Mouse (Mus musculus): ENCODE results near the gene Sdc4. TPM values are rescaled to one million over a fixed set of nuclear protein-coding genes. Genes with fewer than 3 reads are reported as not detected.

Sdc4 gene
- total and polyA plus RNA-seq, 3 experiments, result not detected

GRCm38 (mm10) chr2:164414581-164414980 is 29.1 kb downstream of the Sdc4 start:
- H3K4me3 ChIP-seq (ENCODE audit: control insufficient read depth in 1 of 2, insufficient read depth in 1 of 2, low read depth in 2 of 2, low read length in 2 of 2), result no peak overlapping the region
- H3K9ac ChIP-seq (ENCODE audit: control insufficient read depth, low read depth, low read length, poor library complexity, severe bottlenecking), result no peak overlapping the region
- H3K27me3 ChIP-seq (ENCODE audit: control insufficient read depth in 1 of 2, insufficient read depth in 2 of 2, low read length in 2 of 2), result no peaks in the 10 kb centered on the region; a peak in 1 of 4 replicates
- no peaks in the 10 kb centered on the region for H3K79me2 ChIP-seq (ENCODE audit: control insufficient read depth, insufficient read depth, low read length, poor library complexity)
- no peak for DNase-seq (ENCODE audit: low read depth, low spot score)
- no peak for TF ChIP-seq SMC3 (IDR thresholded peaks at IDR 0.05; ENCODE audit: low read depth, low read length)
- no peak for TF ChIP-seq RCOR1 (IDR thresholded peaks at IDR 0.05; ENCODE audit: low read depth, low read length)
- no peak for TF ChIP-seq NRF1 (IDR thresholded peaks at IDR 0.05; ENCODE audit: insufficient read depth, low read depth, low read length, poor library complexity, severe bottlenecking)
- no peak for TF ChIP-seq POLR2A (IDR thresholded peaks at IDR 0.05; ENCODE audit: control insufficient read depth in 1 of 2, insufficient read depth in 1 of 2, low read depth in 1 of 2, low read length in 2 of 2, poor library complexity in 1 of 2)
- no peak for TF ChIP-seq ZC3H11A (IDR thresholded peaks at IDR 0.05; ENCODE audit: low read depth, low read length)
- TF ChIP-seq POLR2AphosphoS5 (IDR thresholded peaks at IDR 0.05; ENCODE audit: borderline replicate concordance, low read depth, low read length), result no peak
- TF ChIP-seq TAL1 (IDR thresholded peaks at IDR 0.05; ENCODE audit: low read length), result no peak
- no peak for TF ChIP-seq KAT2A (conservative IDR thresholded peaks at IDR 0.05; ENCODE audit: low read depth, low read length)
- no peak for TF ChIP-seq JUND (IDR thresholded peaks at IDR 0.05; ENCODE audit: low read depth, low read length)
- TF ChIP-seq SIN3A (IDR thresholded peaks at IDR 0.05; ENCODE audit: low read length), result no peak
- TF ChIP-seq NELFE (IDR thresholded peaks at IDR 0.05; ENCODE audit: low read depth, low read length), result no peak
- no peak for TF ChIP-seq MYB (IDR thresholded peaks at IDR 0.05; ENCODE audit: low read depth, low read length)
- TF ChIP-seq CHD1 (IDR thresholded peaks at IDR 0.05; ENCODE audit: low read depth, low read length), result no peak
- no peak for TF ChIP-seq E2F4 (IDR thresholded peaks at IDR 0.05; ENCODE audit: borderline replicate concordance, low read depth, low read length)
- no peak for TF ChIP-seq MXI1 (IDR thresholded peaks at IDR 0.05; ENCODE audit: low read depth, low read length)
- TF ChIP-seq ZNF384 (IDR thresholded peaks at IDR 0.05; ENCODE audit: low read depth, low read length), result no peak
- H3K27ac ChIP-seq (ENCODE audit: control insufficient read depth, low read depth, low read length), result no peak overlapping the region
- no peaks in the 10 kb centered on the region for H3K4me1 ChIP-seq (ENCODE audit: control insufficient read depth in 1 of 2, insufficient read depth in 2 of 2, low read length in 2 of 2)
- no peaks in the 10 kb centered on the region for H3K9me3 ChIP-seq (replicated peaks; ENCODE audit: insufficient read depth, low read length)
- no peaks in the 10 kb centered on the region for H3K36me3 ChIP-seq (ENCODE audit: control insufficient read depth in 1 of 2, insufficient read depth in 2 of 2, low read length in 2 of 2)

- no peak overlapping the region for H3K27ac ChIP-seq (ENCODE audit: control insufficient read depth, low read depth, low read length)
- no peak for DNase-seq (ENCODE audit: low read depth, low spot score)
- no peak overlapping the region for H3K4me3 ChIP-seq (ENCODE audit: control insufficient read depth in 1 of 2, insufficient read depth in 1 of 2, low read depth in 2 of 2, low read length in 2 of 2)
- H3K9ac ChIP-seq (ENCODE audit: control insufficient read depth, low read depth, low read length, poor library complexity, severe bottlenecking), result no peak overlapping the region
- no peak for TF ChIP-seq NRF1 (IDR thresholded peaks at IDR 0.05; ENCODE audit: insufficient read depth, low read depth, low read length, poor library complexity, severe bottlenecking)
- no peak for TF ChIP-seq MAFK (IDR thresholded peaks at IDR 0.05; ENCODE audit: borderline replicate concordance, low read depth, low read length)
- no peak for TF ChIP-seq HCFC1 (IDR thresholded peaks at IDR 0.05; ENCODE audit: low read depth, low read length)
- TF ChIP-seq EP300 (IDR thresholded peaks at IDR 0.05; ENCODE audit: low read depth in 1 of 2, low read length in 2 of 2), result no peak
- no peak for TF ChIP-seq ZNF384 (IDR thresholded peaks at IDR 0.05; ENCODE audit: low read depth, low read length)
- TF ChIP-seq TBP (IDR thresholded peaks at IDR 0.05; ENCODE audit: low read depth, low read length), result no peak
- no peak for TF ChIP-seq MXI1 (IDR thresholded peaks at IDR 0.05; ENCODE audit: low read depth, low read length)
- no peak for TF ChIP-seq MYC (IDR thresholded peaks at IDR 0.05; ENCODE audit: low read depth, low read length)
- TF ChIP-seq ZMIZ1 (IDR thresholded peaks at IDR 0.05; ENCODE audit: low read depth, low read length), result no peak
- no peak for TF ChIP-seq MAZ (IDR thresholded peaks at IDR 0.05; ENCODE audit: low read depth, low read length)
- no peak for TF ChIP-seq SMC3 (IDR thresholded peaks at IDR 0.05; ENCODE audit: low read depth, low read length)
- TF ChIP-seq TAL1 (IDR thresholded peaks at IDR 0.05; ENCODE audit: low read length), result no peak
- TF ChIP-seq BHLHE40 (IDR thresholded peaks at IDR 0.05; ENCODE audit: borderline replicate concordance, low read depth, low read length), result no peak
- TF ChIP-seq GABPA (IDR thresholded peaks at IDR 0.05; ENCODE audit: low read depth, low read length), result no peak
- TF ChIP-seq JUND (IDR thresholded peaks at IDR 0.05; ENCODE audit: low read depth, low read length), result no peak
- no peak for TF ChIP-seq CHD2 (IDR thresholded peaks at IDR 0.05; ENCODE audit: low read length)
- no peak for TF ChIP-seq USF1 (IDR thresholded peaks at IDR 0.05; ENCODE audit: low read depth, low read length)
- H3K4me1 ChIP-seq (ENCODE audit: control insufficient read depth in 1 of 2, insufficient read depth in 2 of 2, low read length in 2 of 2), result peaks cover 0 to under 1% of the 10 kb centered on the region in 2 experiments; a peak in 1 of 4 replicates
- H3K9me3 ChIP-seq (replicated peaks; ENCODE audit: insufficient read depth, low read length), result no peaks in the 10 kb centered on the region
- no peaks in the 10 kb centered on the region for H3K36me3 ChIP-seq (ENCODE audit: control insufficient read depth in 1 of 2, insufficient read depth in 2 of 2, low read length in 2 of 2)
- no peaks in the 10 kb centered on the region for H3K79me2 ChIP-seq (ENCODE audit: control insufficient read depth, insufficient read depth, low read length, poor library complexity)
- no peaks in the 10 kb centered on the region; a peak in 1 of 4 replicates for H3K27me3 ChIP-seq (ENCODE audit: control insufficient read depth in 1 of 2, insufficient read depth in 2 of 2, low read length in 2 of 2)
Observed at GRCm38 (mm10) chr2:164414167-164414566, 29.5 kb downstream of the Sdc4 start.

All from MEL (cell line).